Mouse (Mus musculus) adrenal gland, postnatal 36 days (tissue): Measurements from ENCODE around the gene Nes. TPM values are rescaled to one million over a fixed set of nuclear protein-coding genes. Genes with fewer than 3 reads are reported as not detected.

Experiments used
- DNase-seq, 2 experiments: peaks; one replicate each; pipeline ENCODE4 v3.0.0; 2021; ENCODE audit warnings: mixed read lengths in 1 of 2
- total RNA-seq, 2 experiments: library from RNA; stranded (reverse); gene quantifications; 2 replicates each; pipeline ENCODE4 v1.2.3; 2021

The Nes gene
- total RNA-seq, 2 experiments from 2014 or later, result 8.8 to 13.3 TPM

DNA sequence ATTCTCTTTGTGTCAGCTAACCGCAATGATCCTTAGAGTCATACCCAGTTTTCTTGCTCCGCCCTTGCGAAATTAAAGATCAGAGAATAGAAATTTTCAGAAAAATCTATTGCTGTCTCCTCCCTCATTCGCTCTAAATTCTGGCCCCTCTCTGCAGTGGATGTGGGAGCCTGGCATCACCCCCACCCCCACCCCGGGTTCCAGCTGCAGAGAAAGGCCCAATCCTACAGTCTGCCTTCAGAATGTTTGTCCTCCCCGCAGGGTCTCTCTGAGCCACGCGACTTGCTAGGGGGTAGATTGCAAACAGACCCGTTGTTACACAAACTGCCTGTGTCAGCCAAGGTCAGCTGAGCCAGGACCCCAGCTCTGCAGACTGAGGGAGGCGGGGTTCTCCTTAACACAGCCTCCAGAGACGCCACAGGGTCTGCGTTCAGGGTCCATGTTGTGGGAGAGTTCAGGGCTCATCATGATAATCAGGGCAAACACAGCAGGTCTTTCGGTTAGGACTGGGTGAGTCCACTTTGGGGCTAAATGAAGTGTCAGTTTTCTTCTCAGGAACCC is 20.8 kb upstream of the Nes start:
- no peak for DNase-seq

GRCm38 (mm10) chr3:87951946-87952345 is 18.9 kb upstream of the Nes start:
- DNase-seq, result no peak

GRCm38 (mm10) chr3:87952440-87952839 is 18.4 kb upstream of the Nes start:
- no peak for DNase-seq

GRCm38 (mm10) chr3:87958056-87958455 is 12.8 kb upstream of the Nes start:
- DNase-seq, result no peak

DNA sequence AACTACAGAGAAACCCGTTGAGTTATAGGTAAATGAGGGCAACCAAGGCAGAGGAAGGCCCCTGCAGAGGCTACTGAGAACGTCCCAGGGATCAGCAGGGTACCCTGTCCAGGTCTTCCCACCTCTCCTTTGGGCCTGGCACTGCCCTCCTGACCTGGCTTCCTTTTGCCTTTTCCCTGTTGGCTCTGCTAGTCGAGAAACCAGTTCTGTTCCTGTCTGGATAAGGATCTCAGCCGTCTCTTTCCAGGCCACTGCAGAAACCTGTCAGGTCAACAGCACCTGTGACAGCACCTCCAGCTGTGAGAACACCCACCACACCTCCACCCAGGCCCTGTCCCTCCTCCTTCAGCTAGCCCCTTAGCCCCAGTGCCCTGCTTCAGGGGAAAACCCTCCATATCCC is 12.4 kb upstream of the Nes start:
- no peak for DNase-seq

DNA sequence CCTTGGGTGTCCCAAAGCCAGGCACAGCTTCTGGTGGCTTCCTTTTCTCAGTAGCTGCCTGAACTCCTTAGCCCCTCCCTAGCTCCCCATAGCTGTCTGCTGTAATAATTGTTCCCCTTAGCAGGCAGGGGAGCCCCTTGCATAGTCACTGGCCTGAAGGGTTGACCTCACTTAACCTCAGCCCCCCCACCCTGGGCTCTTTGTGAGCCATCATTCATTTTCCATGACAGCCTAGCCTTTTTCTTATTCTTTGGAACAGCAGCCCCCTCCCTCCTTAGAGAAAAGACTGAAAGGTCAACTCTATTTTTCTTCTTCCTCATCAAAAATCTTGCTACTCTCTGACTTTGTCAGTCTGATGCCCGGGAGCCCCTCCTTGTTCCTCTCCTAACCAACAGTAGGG is 11.9 kb upstream of the Nes start:
- no peak for DNase-seq

- DNase-seq, result no peak
Observed at GRCm38 (mm10) chr3:87959371-87959770, 11.5 kb upstream of the Nes start.

DNA sequence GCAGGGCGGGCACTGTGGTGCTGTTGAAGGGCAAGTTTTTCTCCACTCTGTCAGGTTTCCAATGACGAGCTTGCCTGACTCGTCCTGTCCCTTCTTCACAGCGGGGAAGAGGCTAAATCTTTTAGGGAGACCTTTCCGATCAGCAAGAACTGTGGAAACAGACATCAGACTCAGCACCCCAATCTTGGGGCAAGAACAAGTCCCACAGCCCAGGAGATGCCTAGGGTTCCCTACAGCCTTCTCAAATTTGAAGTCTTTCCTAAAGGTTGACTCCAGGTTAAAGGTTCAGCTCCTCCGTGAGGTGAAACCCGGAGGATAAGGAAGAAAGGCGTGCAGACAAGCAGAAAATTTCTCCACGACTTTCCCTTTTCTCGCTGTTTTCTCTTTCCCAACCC is 10.7 kb upstream of the Nes start:
- DNase-seq, result no peak

DNA sequence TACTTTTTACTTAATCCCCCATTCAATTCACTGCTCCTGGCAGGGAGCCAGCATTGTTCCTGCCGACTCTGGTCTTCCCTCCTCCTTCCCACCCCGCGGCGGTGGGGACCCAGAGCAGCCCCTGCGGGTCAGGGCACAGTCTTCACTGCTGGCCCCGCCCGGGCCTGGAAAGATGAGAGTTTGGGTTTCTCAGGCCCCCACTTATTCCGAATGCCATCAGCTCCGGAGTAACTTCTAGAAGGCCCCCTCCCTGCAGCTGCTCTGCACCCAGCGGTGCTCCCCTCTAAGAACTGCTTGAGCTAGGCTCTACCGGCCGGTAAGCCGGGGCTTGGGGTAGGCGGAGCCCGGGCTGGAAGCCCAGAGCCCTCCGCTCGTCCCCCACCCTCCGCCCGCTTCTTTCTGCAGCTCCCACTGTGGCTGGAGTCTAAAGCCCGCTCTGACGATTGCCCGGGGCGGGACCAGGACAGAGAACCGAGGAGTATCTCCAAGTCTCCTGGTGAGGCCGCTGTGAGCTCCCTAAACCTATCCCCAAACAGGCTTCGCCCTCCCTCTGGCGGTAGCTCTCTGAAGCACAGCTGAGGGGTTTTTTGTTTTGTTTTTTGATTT is 10.2 kb upstream of the Nes start:
- peak; percentile 90 to 93 for DNase-seq

DNA sequence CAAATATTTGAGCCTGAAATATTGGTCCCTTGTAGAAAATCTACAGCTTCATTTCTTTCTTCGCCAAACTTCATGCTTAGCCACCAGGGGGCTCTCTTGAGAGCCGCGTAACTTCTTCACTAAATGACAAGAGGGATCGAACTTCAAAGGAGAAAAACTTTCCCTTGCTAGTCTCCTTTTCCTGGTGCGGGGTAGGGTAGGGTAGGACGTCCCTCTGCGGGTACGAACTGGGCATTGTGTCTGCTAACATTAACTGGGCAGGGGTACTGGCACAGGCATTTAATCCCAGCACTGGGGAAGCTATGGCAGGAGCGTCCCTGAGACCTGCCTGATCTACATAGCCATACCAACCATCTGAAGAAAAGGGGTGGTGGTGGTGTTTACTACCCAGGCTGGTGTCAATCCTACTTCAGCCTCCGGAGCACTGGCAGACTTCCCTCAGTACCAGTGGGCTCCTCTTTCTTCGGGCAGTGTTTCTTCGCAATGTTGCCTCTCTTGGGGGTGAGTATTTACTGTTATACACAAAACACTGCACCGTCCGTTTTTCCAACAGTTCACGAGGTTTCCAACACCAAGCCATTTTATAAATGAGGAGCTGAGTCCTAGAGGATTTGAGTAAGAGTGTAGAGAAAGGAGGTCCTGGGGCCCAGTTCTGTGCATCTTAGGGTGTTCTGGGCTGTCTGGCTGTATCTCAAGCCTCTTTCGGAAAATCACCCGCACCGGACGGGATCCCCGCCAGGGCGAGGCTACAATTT is 517 bp upstream of the Nes start:
- peak; percentile 55 to 75 for DNase-seq

DNA sequence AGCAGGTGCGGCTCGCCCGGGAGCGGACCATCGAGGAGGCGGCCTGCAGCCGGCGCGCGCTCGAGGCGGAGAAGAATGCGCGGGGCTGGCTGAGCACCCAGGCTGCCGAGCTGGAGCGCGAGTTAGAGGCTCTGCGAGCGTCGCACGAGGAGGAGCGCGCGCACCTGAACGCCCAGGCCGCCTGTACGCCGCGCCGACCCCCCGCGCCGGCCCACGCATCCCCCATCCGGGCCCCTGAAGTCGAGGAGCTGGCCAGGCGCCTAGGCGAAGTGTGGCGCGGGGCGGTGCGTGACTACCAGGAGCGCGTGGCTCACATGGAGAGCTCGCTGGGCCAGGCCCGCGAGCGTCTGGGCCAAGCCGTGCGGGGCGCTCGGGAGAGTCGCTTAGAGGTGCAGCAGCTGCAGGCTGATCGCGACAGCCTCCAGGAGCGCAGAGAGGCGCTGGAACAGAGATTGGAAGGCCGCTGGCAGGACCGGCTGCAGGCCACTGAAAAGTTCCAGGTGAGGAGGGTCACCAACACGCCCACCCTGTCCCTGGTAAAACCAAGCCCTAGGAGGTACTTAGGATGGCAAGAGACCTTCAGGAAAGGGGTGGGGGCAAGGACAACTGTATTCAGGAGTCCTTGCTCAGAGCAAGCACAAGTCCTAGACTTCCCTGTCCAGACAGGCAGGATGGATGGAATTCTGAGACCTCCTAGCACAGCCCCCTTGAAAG is 768 bp downstream of the Nes start:
- no peak for DNase-seq

GRCm38 (mm10) chr3:87972203-87972664 is 1.4 kb downstream of the Nes start:
- DNase-seq, result no peak

GRCm38 (mm10) chr3:87972776-87973175 is 1.9 kb downstream of the Nes start:
- DNase-seq, result no peak

GRCm38 (mm10) chr3:87973593-87974380 is 2.9 kb downstream of the Nes start:
- DNase-seq, result no peak

- peak; percentile 63 to 72 for DNase-seq
Observed at GRCm38 (mm10) chr3:87974381-87974987, 3.6 kb downstream of the Nes start.

DNA sequence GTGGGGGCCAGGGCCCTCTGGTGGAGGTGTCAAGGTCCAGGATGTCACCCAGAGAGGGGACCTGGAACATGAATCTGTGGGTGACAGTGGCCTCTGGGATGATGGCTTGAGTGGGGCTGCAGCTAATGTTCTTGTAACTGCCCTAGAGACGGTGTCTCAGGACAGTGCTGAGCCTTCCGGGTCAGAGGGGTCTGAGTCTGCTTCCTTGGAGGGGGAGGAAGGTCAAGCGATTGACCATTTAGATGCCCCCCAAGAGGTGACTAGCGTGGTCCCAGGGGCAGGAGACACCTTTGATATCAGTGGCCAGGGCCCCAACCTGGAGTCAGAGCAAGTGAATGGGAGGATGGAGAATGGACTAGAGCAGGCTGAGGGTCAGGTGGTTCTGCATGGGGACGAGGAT is 8.6 kb downstream of the Nes start:
- DNase-seq, result no peak

GRCm38 (mm10) chr3:87980085-87980484 is 9.2 kb downstream of the Nes start:
- no peak for DNase-seq

DNA sequence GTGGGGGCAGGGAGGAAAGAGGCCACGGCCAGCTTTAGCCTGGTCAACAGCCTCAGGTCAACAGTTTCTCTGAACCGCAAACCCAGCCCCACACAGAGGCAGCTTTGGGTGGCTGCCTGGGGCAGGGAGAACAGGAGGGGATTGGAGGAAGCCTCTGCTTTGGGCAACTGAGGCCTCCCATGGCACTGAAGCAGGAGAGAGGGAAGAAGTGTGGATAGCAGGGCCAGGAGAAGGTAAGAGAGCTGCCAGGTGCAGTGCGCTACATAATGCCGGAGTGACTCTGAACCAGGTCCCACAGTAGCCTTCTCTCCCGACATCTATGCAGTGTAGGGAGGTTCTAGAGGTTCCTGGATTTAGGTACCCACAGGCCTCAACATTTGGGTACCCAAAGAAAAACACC is 9.8 kb downstream of the Nes start:
- no peak for DNase-seq

DNA sequence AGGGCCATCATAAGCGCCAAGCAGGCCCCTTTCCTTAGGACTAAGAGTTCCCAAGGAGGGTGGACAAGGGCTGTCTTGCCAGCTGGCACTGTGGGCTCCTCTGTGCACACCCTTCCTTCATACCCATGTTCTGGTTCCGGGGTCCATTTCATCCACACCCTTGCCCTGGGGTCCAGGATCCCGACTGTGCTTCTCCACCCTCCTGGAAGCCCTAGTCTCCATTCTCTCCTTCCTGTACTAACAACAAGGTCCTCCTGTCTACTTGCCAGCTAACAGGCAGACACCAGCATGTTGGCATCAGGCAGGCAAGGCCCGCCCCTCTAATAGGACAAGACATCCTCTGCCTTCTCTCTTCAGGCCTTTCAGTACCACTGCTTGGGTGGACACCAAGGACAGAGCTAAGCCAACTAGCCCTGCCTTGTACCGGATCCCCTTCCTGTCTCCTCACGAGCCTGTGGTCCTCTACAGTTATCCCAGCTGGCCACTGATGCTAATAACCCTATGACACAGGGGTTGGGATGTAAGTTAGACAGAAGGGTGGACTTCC is 10.4 kb downstream of the Nes start:
- DNase-seq, result no peak

DNA sequence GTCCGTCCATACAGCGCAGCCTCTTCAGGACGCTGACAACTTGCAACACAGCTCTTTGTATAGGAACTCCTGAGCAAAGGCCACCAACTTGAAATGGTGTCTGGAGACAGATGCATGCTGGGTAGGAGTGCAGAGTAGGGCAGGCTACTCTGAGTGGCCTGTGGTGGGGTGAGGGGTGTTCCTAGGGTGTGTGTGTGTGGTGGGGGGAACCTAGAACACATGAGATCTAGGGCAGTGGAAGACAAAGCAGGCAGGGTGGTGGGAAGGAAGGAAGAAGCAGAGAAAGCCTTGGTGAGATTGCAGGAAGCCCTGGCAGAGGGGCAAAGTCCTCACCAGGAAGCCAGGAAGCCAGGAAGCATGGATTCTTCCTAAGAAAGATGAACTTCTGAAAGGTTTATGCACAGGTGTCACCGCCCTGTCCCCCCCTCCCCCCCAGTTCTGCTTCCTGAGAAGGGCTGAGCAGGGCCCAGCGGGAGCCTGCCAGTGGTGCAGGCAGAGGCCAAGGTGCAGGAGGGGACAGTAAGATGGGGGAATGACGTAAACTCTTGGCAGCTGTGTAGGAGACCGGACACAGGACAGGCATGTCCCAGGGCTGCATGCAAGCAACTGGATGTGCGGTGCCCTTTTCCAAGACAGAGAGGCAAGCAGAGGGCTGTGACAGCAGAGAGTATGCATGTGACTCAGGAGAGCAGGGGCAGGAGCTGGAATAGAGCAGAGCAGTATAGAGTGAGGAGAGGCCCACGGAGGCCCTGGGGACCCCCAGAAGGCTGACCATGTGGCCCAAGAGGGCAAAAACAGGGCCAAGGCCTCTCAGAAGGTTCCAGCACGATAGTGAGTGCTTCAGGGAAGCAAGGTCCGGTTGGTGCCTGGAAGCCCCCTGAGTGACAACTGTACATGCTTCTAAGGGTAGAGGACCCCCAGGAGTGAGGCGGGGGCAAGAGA is 11.3 kb downstream of the Nes start:
- peak; percentile 63 to 74 for DNase-seq
